Mouse (Mus musculus) megakaryocyte, embryonic 14.5 days (primary cell): Measurements from ENCODE around the gene Limk1. TPM values are rescaled to one million over a fixed set of nuclear protein-coding genes. Genes with fewer than 3 reads are reported as not detected.

Experiments
- H3K27me3 ChIP-seq: replicated peaks from 2 replicates; pipeline ENCODE3; 2012; ENCODE audit warnings: inconsistent platforms
- H3K36me3 ChIP-seq: replicated peaks from 2 replicates; pipeline ENCODE3; 2012; ENCODE audit warnings: low read length, inconsistent platforms, mixed read lengths
- H3K4me1 ChIP-seq: 2 replicates; pipeline ENCODE4 v1.6.1; 2012; ENCODE audit warnings: inconsistent platforms
- H3K4me3 ChIP-seq: replicated peaks from 2 replicates; pipeline ENCODE3; 2012; ENCODE audit warnings: moderate library complexity, mild to moderate bottlenecking, inconsistent platforms
- H3K9me3 ChIP-seq: 2 replicates; pipeline ENCODE4 v1.6.1; 2012; ENCODE audit warnings: inconsistent platforms
- FLI1 ChIP-seq: IDR thresholded peaks from 2 replicates; pipeline ENCODE4 v1.6.1; 2012; ENCODE audit warnings: low read length, inconsistent platforms, mixed read lengths
- GATA1 ChIP-seq: IDR thresholded peaks from 3 replicates; pipeline ENCODE4 v1.6.1; 2012; ENCODE audit warnings: mixed read lengths, low read length, inconsistent platforms, borderline replicate concordance
- polyA plus RNA-seq: library from polyadenylated mRNA; stranded (reverse); fragments of >175 nt; gene quantifications from 2 replicates; pipeline ENCODE4 v1.2.3, GENCODE M21; 2012; ENCODE audit warnings: low replicate concordance; ENCODE audit not compliant: insufficient read depth

Gene Limk1
- polyA plus RNA-seq, 1 experiment = 54.8 TPM

DNA sequence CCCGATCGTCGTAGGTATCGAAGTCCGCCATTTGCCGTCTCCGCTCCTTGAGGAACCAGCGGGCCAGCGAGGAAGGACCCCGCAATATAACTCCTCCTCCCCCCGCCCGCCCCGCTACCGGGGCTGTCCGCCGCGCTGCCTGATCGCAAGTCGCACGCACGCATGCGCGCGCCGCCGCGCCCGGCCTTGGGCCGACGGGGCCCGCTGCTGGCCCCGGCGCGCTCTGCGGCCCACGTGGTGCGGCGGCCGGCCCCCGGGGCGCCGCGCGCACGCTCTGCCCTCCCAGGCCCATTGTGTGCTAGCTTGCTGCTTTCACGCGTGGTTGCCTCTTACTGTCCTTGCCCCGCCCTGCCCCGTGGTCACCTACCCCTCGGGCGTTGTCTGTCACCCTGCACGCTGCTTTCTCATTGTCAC, 49.1 kb downstream of the Limk1 start, which contains the start of gene Eif4h:
Eif4h (minus strand) TSS at position 222 of the 414 bp plus-strand sequence.
- no peak for TF ChIP-seq GATA1
- peaks cover 26% of the 10 kb centered on the region for H3K36me3 ChIP-seq
- no peaks in the 10 kb centered on the region for H3K27me3 ChIP-seq
- peak within 1 kb of the TSS; percentile 97 for H3K4me3 ChIP-seq
- peaks cover 31% of the 10 kb centered on the region for H3K4me1 ChIP-seq
- no peaks in the 10 kb centered on the region for H3K9me3 ChIP-seq

GRCm38 (mm10) chr5:134638461-134639268, 49.7 kb downstream of the Limk1 start:
- Histone ChIP-seq H3K36me3 (peaks cover 31% of the 10 kb centered on the region), H3K4me1 (peaks cover 32% of the 10 kb centered on the region), H3K27me3 (no peaks in the 10 kb centered on the region), H3K9me3 (no peaks in the 10 kb centered on the region), H3K4me3 (peak overlapping the region; percentile 97)
- TF ChIP-seq GATA1 (no peak), FLI1 (no peak)

DNA sequence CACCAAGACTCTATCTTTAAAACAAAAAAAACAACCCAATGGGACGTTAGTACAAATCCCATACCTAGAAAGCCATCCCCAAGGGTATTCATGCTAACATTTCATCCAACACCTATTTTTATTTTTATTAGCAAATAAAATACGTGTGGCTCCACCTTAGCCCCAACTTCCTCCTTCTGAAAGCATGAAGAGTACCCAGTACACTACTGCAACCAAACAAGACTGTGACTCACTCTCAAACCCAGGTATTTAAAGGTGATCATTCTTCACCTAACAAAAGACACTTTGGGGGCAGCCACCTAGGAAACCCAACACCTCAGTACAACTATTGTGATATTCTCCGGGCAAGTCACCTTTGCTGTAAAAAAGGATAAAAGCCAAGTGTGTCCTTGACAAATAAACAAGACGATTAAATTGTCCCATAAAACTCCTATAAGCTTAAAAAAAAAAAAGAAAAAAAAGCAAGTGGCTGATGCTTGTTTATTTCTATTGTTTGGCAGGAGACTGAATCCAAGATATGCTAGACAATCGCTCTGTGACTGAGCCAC, 50.5 kb downstream of the Limk1 start:
- Histone ChIP-seq H3K4me3 (peak overlapping the region; percentile 97), H3K27me3 (no peaks in the 10 kb centered on the region), H3K36me3 (peaks cover 38% of the 10 kb centered on the region), H3K4me1 (peaks cover 40% of the 10 kb centered on the region), H3K9me3 (no peaks in the 10 kb centered on the region)
- no peak for TF ChIP-seq GATA1
- TF ChIP-seq FLI1 = no peak

- H3K4me1 ChIP-seq = peaks cover 79% of the 10 kb centered on the region
- no peak overlapping the region for H3K4me3 ChIP-seq
- TF ChIP-seq GATA1 = no peak
- no peaks in the 10 kb centered on the region for H3K27me3 ChIP-seq
- no peaks in the 10 kb centered on the region for H3K9me3 ChIP-seq
- H3K36me3 ChIP-seq = peaks cover 78% of the 10 kb centered on the region
Observed at GRCm38 (mm10) chr5:134632841-134633240, 55.6 kb downstream of the Limk1 start.

GRCm38 (mm10) chr5:134630835-134631234, 57.6 kb downstream of the Limk1 start:
- peaks cover 84% of the 10 kb centered on the region for H3K36me3 ChIP-seq
- no peaks in the 10 kb centered on the region for H3K9me3 ChIP-seq
- no peaks in the 10 kb centered on the region for H3K27me3 ChIP-seq
- no peak overlapping the region for H3K4me3 ChIP-seq
- TF ChIP-seq FLI1 = no peak
- TF ChIP-seq GATA1 = no peak
- peaks cover 86% of the 10 kb centered on the region for H3K4me1 ChIP-seq

GRCm38 (mm10) chr5:134629508-134629907, 58.9 kb downstream of the Limk1 start:
- Histone ChIP-seq H3K4me3 (no peak overlapping the region), H3K36me3 (peaks cover 86% of the 10 kb centered on the region), H3K27me3 (no peaks in the 10 kb centered on the region), H3K4me1 (peaks cover 90% of the 10 kb centered on the region), H3K9me3 (no peaks in the 10 kb centered on the region)
- no peak for TF ChIP-seq GATA1
- TF ChIP-seq FLI1 = no peak

- peaks cover 64% of the 10 kb centered on the region for H3K4me1 ChIP-seq
- H3K27me3 ChIP-seq = no peaks in the 10 kb centered on the region
- no peaks in the 10 kb centered on the region for H3K9me3 ChIP-seq
- no peak for TF ChIP-seq FLI1
- TF ChIP-seq GATA1 = no peak
- H3K4me3 ChIP-seq = no peak overlapping the region
- H3K36me3 ChIP-seq = peaks cover 100% of the 10 kb centered on the region
Observed at GRCm38 (mm10) chr5:134622069-134622468, 66.3 kb downstream of the Limk1 start.

DNA sequence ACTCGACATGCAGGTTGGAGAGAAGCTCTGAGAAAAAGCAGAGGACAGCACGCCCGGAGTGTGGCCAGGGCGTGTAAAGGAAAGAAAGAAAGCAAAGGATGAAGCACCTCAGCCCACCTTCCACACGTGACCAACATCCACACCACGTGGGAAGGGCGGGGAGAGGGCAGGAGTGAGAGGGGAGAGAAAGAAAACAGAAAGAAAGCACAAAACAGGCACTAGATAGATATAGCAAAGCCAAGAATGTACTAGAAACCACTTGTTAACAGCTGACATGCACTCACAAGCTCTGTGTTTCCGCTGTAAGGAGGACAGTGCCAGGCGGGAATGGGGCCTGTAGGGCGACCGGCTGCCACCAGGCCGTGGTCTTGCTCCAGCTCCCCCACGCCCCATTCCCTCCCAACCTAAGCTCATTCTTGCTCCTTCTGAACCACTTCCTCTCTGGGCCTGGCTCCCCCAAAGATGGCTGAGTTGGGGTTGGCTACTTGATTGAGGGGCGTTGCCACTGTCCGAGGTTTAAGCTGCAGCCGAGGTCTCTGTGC, 67.2 kb downstream of the Limk1 start:
- Histone ChIP-seq H3K9me3 (no peaks in the 10 kb centered on the region), H3K4me1 (peaks cover 64% of the 10 kb centered on the region), H3K36me3 (peaks cover 95% of the 10 kb centered on the region), H3K27me3 (no peaks in the 10 kb centered on the region), H3K4me3 (no peak overlapping the region)
- no peak for TF ChIP-seq GATA1
- no peak for TF ChIP-seq FLI1

DNA sequence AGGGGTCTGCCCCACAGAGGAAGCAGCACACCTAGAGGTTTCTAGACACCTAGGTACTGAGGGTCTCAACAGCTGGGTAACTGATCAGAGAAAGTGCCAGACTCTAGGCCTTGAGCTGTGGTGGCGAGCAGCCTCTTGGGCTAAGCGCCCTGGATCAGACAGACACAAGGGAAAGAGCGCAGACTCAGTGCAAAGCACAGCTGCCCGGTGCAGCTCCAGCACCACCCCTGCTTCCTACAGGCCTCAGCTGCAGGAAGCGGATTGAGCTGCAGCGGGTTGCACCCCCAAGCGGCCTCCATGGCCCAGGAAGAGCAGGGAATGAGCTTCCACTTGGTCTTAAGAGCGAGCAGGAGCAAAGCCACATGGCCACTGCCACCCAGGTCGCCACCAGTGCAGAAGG, 67.9 kb downstream of the Limk1 start:
- H3K36me3 ChIP-seq = peaks cover 93% of the 10 kb centered on the region

GRCm38 (mm10) chr5:134617071-134617470, 71.3 kb downstream of the Limk1 start:
- H3K4me3 ChIP-seq = no peak overlapping the region
- H3K36me3 ChIP-seq = peaks cover 78% of the 10 kb centered on the region
- H3K27me3 ChIP-seq = no peaks in the 10 kb centered on the region
- H3K4me1 ChIP-seq = peaks cover 69% of the 10 kb centered on the region
- H3K9me3 ChIP-seq = no peaks in the 10 kb centered on the region
- TF ChIP-seq FLI1 (no peak), GATA1 (no peak)

More for the DNA sequence above, 67.9 kb downstream of the Limk1 start:
- Histone ChIP-seq H3K4me1 (peaks cover 62% of the 10 kb centered on the region), H3K4me3 (no peak overlapping the region), H3K9me3 (no peaks in the 10 kb centered on the region), H3K27me3 (no peaks in the 10 kb centered on the region)
- TF ChIP-seq FLI1 (no peak), GATA1 (no peak)
